Mouse (Mus musculus) embryo, embryonic 10.5 days (tissue): Measurements from ENCODE around the gene Lamtor4.
A peak's percentile ranks its signal among the peaks of the same experiment; 100 is the strongest.
"Not testable (repeated sequence)": the region's sequence is repeated elsewhere in the genome, so short reads cannot be mapped to it uniquely, and the experiment has no call there.

Source experiments
- DNase-seq: peaks from one replicate; pipeline ENCODE4 v3.0.0-alpha.2; 2015; ENCODE audit warnings: low spot score

The Lamtor4 gene

GRCm38 (mm10) chr5:138255353-138256093, at the start of gene Lamtor4:
TSS of gene Lamtor4 (plus strand) at chr5:138255482.
- peak; percentile 98 for DNase-seq

- DNase-seq, result no peak
Measured at GRCm38 (mm10) chr5:138207253-138207652, 48.0 kb upstream of the Lamtor4 start.

GRCm38 (mm10) chr5:138207873-138208272, 47.4 kb upstream of the Lamtor4 start:
- DNase-seq, result no peak

GRCm38 (mm10) chr5:138216632-138217031, 38.6 kb upstream of the Lamtor4 start:
- DNase-seq, result not testable (repeated sequence)

GRCm38 (mm10) chr5:138219864-138220263, 35.4 kb upstream of the Lamtor4 start:
- DNase-seq, result no peak

GRCm38 (mm10) chr5:138222111-138222510, 33.2 kb upstream of the Lamtor4 start:
- peak; percentile 80 for DNase-seq

GRCm38 (mm10) chr5:138223287-138223686, 32.0 kb upstream of the Lamtor4 start:
- DNase-seq, result no peak

GRCm38 (mm10) chr5:138225700-138226099, 29.6 kb upstream of the Lamtor4 start, which contains the start of gene Nxpe5:
TSS of gene Nxpe5 (plus strand) at chr5:138225898.
- DNase-seq, result no peak

GRCm38 (mm10) chr5:138226491-138226890, 28.8 kb upstream of the Lamtor4 start:
- no peak for DNase-seq

- no peak for DNase-seq
Measured at GRCm38 (mm10) chr5:138227367-138227766, 27.9 kb upstream of the Lamtor4 start.

- DNase-seq, result peak; percentile 23
Measured at GRCm38 (mm10) chr5:138228026-138228425, 27.3 kb upstream of the Lamtor4 start.

GRCm38 (mm10) chr5:138229511-138229910, 25.8 kb upstream of the Lamtor4 start:
- DNase-seq, result no peak

GRCm38 (mm10) chr5:138233778-138234177, 21.5 kb upstream of the Lamtor4 start:
- no peak for DNase-seq

GRCm38 (mm10) chr5:138234224-138234623, 21.1 kb upstream of the Lamtor4 start:
- DNase-seq, result no peak

GRCm38 (mm10) chr5:138241511-138241910, 13.8 kb upstream of the Lamtor4 start:
- no peak for DNase-seq

- DNase-seq, result no peak
Measured at GRCm38 (mm10) chr5:138251144-138251543, 4.1 kb upstream of the Lamtor4 start.

GRCm38 (mm10) chr5:138253061-138253460, 2.2 kb upstream of the Lamtor4 start:
- DNase-seq, result no peak

GRCm38 (mm10) chr5:138256094-138256467, 799 bp downstream of the Lamtor4 start:
- no peak for DNase-seq

GRCm38 (mm10) chr5:138256966-138257584, 1.8 kb downstream of the Lamtor4 start:
- DNase-seq, result no peak

- no peak for DNase-seq
Measured at GRCm38 (mm10) chr5:138257585-138257978, 2.3 kb downstream of the Lamtor4 start.

GRCm38 (mm10) chr5:138258078-138258477, 2.8 kb downstream of the Lamtor4 start:
- DNase-seq, result no peak

GRCm38 (mm10) chr5:138258542-138258941, 3.3 kb downstream of the Lamtor4 start:
- DNase-seq, result no peak

GRCm38 (mm10) chr5:138258993-138259392, 3.7 kb downstream of the Lamtor4 start:
- DNase-seq, result no peak

- no peak for DNase-seq
Measured at GRCm38 (mm10) chr5:138260051-138260450, 4.8 kb downstream of the Lamtor4 start.
